Mouse (Mus musculus) bone marrow, adult 2 months (tissue): Measurements from ENCODE around the gene Nova1. TPM values are rescaled to one million over a fixed set of nuclear protein-coding genes. Genes with fewer than 3 reads are reported as not detected.

Experiments
- H3K27ac ChIP-seq: fragments of 200-500 bp; 2 replicates; pipeline ENCODE4 v1.5.1; 2012; ENCODE audit warnings: low read depth, mild to moderate bottlenecking, control low read depth, inconsistent platforms, low read length; ENCODE audit not compliant: control insufficient read depth, poor library complexity, insufficient read depth
- H3K4me1 ChIP-seq: fragments of 200-500 bp; 2 replicates; pipeline ENCODE4 v1.6.1; 2011; ENCODE audit warnings: low read length; ENCODE audit not compliant: control insufficient read depth, insufficient read depth
- H3K4me3 ChIP-seq: fragments of 200-500 bp; replicated peaks from 2 replicates; pipeline ENCODE3; 2011; ENCODE audit warnings: mild to moderate bottlenecking, low read depth, low read length, control low read depth; ENCODE audit not compliant: control insufficient read depth
- CTCF ChIP-seq: fragments of 200-500 bp; IDR thresholded peaks from 2 replicates; pipeline ENCODE4 v1.5.1; 2011; ENCODE audit warnings: low read length, control low read depth; ENCODE audit not compliant: control insufficient read depth, insufficient read depth
- POLR2A ChIP-seq: fragments of 200-500 bp; IDR thresholded peaks from 2 replicates; pipeline ENCODE4 v1.6.1; 2011; ENCODE audit warnings: low read depth, mild to moderate bottlenecking, control low read depth, low read length, borderline replicate concordance; ENCODE audit not compliant: control insufficient read depth
- WGBS: fragments of 180-500 bp; shearing (Covaris S2); methylation state at CpG from one replicate; pipeline ENCODE4 v1.1.7; 2018; 5-methylcytosine and 5-hydroxymethylcytosine counted together
- polyA plus RNA-seq: library from polyadenylated mRNA; stranded (reverse); fragments of >200 nt; gene quantifications from 2 replicates; pipeline ENCODE4 v1.2.4, GENCODE M21; 2011; ENCODE audit warnings: low replicate concordance; ENCODE audit not compliant: missing spikeins, insufficient read depth, insufficient read length

Nova1 gene
- 0.74 and 2.4 TPM in 2 replicates for polyA plus RNA-seq

- no peak within 1 kb of the TSS for H3K27ac ChIP-seq
- no peak for TF ChIP-seq POLR2A
- TF ChIP-seq CTCF: no peak
- 15% methylated on average over 53 of the region's 68 CpGs for WGBS
- peak within 1 kb of the TSS; percentile 30 for H3K4me3 ChIP-seq
- H3K4me1 ChIP-seq: no peaks in the 10 kb centered on the region
Observed at GRCm38 (mm10) chr12:46818856-46819347, at the start of gene Nova1. Gene Nova1, minus strand, starts transcription at chr12:46818929.

- H3K4me3 ChIP-seq: no peak overlapping the region
- 4% methylated on average over 57 of the region's 57 CpGs for WGBS
- H3K4me1 ChIP-seq: no peaks in the 10 kb centered on the region
- no peak overlapping the region for H3K27ac ChIP-seq
- no peak for TF ChIP-seq CTCF
- no peak for TF ChIP-seq POLR2A
Observed at GRCm38 (mm10) chr12:46819348-46820022, 756 bp upstream of the Nova1 start.

- WGBS: 2% methylated on average over 61 of the region's 61 CpGs
Observed at GRCm38 (mm10) chr12:46818021-46818855, 491 bp downstream of the Nova1 start.

GRCm38 (mm10) chr12:46817211-46817803 lies 1.4 kb downstream of the Nova1 start:
- WGBS: 27% methylated on average over 14 of the region's 14 CpGs
- Histone ChIP-seq H3K4me1 (no peaks in the 10 kb centered on the region), H3K27ac (no peak overlapping the region), H3K4me3 (no peak overlapping the region)
- TF ChIP-seq POLR2A: no peak
- no peak for TF ChIP-seq CTCF

More at GRCm38 (mm10) chr12:46818021-46818855, 491 bp downstream of the Nova1 start:
- Histone ChIP-seq H3K4me3 (no peak overlapping the region), H3K27ac (no peak overlapping the region), H3K4me1 (no peaks in the 10 kb centered on the region)
- TF ChIP-seq CTCF (no peak), POLR2A (no peak)

- H3K4me3 ChIP-seq: no peak overlapping the region
- no peaks in the 10 kb centered on the region for H3K4me1 ChIP-seq
- WGBS: 91% methylated on average over 3 of the region's 3 CpGs
- H3K27ac ChIP-seq: no peak overlapping the region
- TF ChIP-seq CTCF (no peak), POLR2A (no peak)
Observed at GRCm38 (mm10) chr12:46816291-46816690, 2.4 kb downstream of the Nova1 start.

- WGBS: 76% methylated on average over 5 of the region's 5 CpGs
- H3K4me3 ChIP-seq: no peak overlapping the region
- H3K27ac ChIP-seq: no peak overlapping the region
- no peaks in the 10 kb centered on the region for H3K4me1 ChIP-seq
- TF ChIP-seq CTCF (no peak), POLR2A (no peak)
Observed at GRCm38 (mm10) chr12:46815697-46816096, 3.0 kb downstream of the Nova1 start.

GRCm38 (mm10) chr12:46814820-46815219 lies 3.9 kb downstream of the Nova1 start:
- WGBS: 79% methylated on average over 4 of the region's 4 CpGs
- no peak for TF ChIP-seq POLR2A
- no peak for TF ChIP-seq CTCF
- no peaks in the 10 kb centered on the region for H3K4me1 ChIP-seq
- no peak overlapping the region for H3K4me3 ChIP-seq
- H3K27ac ChIP-seq: no peak overlapping the region

- TF ChIP-seq POLR2A (no peak), CTCF (no peak)
- H3K4me3 ChIP-seq: no peak overlapping the region
- WGBS: 80% methylated on average over 1 of the region's 1 CpGs
- no peak overlapping the region for H3K27ac ChIP-seq
- H3K4me1 ChIP-seq: no peaks in the 10 kb centered on the region
Observed at GRCm38 (mm10) chr12:46801311-46801710, 17.4 kb downstream of the Nova1 start.
